Mouse (Mus musculus) layer of hippocampus, postnatal 10 days (tissue): ENCODE measurements at regions not wholly inside any gene's neighbourhood (a gene's known extent, or its start where the extent isn't known, plus 50 kb on each side); places are given as distances from the start of the nearest gene placed in this dataset.

Experiments used
- DNase-seq, 2 experiments: peaks; one replicate each; pipeline ENCODE4 v3.0.0; 2021; ENCODE audit warnings: low spot score in 2 of 2

GRCm38 (mm10) chr11:51911481-51911880 is 54.0 kb upstream of the Jade2 start:
- DNase-seq, result no peak

DNA sequence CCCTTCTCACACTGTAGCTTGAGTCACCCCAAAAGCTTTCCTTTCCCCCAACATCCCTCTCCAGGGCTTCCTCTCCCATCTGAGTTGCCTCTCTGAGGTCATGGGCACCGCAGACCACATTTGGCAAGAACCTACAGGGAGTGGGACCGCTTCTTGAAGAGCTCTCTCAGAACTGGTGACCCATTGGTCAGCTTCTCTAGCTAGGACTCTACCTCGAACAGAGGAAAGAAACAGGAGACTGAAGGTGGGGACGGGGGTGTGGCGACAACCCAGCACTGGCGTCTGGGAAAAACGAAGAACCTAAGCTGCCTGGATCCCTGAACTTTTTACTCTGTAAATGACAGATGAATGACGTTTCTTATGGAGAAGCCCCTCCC is 51.8 kb upstream of the Cdkn2aipnl start:
- no peak for DNase-seq

- peak; percentile 77 to 84 for DNase-seq
Measured at GRCm38 (mm10) chr11:51916033-51916929, 51.2 kb upstream of the Cdkn2aipnl start.
